Mouse (Mus musculus): ENCODE data around the gene Wnk2.

- TF ChIP-seq POLR2A (IDR thresholded peaks at IDR 0.05; ENCODE audit: extremely low read depth, insufficient read depth, low read length): no peak
- no peak for TF ChIP-seq CTCF (IDR thresholded peaks at IDR 0.05; ENCODE audit: extremely low read depth, insufficient read depth, low read length)
Measured at GRCm38 (mm10) chr13:49133125-49133524, 14.7 kb downstream of the Wnk2 start.

Data from cortical plate, adult 2 months (tissue).